Mouse (Mus musculus) midbrain, embryonic 13.5 days (tissue): ENCODE data around the gene Olfr869. TPM values are rescaled to one million over a fixed set of nuclear protein-coding genes. Genes with fewer than 3 reads are reported as not detected.

ENCODE experiments used
- ATAC-seq: fragments of 200-750 bp; cut with Nextera tagmentation; 2 replicates; pipeline ENCODE4 v1.8.0; 2017; ENCODE audit warnings: mild to moderate bottlenecking, moderate TSS enrichment, moderate library complexity
- H3K27ac ChIP-seq: fragments of 300-500 bp; sonication (generic); 2 replicates; pipeline ENCODE4 v1.5.1; 2015; ENCODE audit warnings: inconsistent platforms, mild to moderate bottlenecking, moderate library complexity
- H3K27me3 ChIP-seq: fragments of 300-500 bp; sonication (generic); 2 replicates; pipeline ENCODE4 v1.6.1; 2015; ENCODE audit warnings: mild to moderate bottlenecking, inconsistent platforms
- H3K36me3 ChIP-seq: fragments of 300-500 bp; sonication (generic); 2 replicates; pipeline ENCODE4 v1.6.1; 2015; ENCODE audit warnings: mild to moderate bottlenecking, inconsistent platforms
- H3K4me1 ChIP-seq: fragments of 300-500 bp; sonication (generic); replicated peaks from 2 replicates; pipeline ENCODE4 v1.6.1; 2015; ENCODE audit warnings: inconsistent platforms
- H3K4me2 ChIP-seq: fragments of 300-500 bp; sonication (generic); replicated peaks from 2 replicates; pipeline ENCODE4 v1.6.1; 2015; ENCODE audit warnings: moderate library complexity, mild to moderate bottlenecking, inconsistent platforms
- H3K4me3 ChIP-seq: fragments of 300-500 bp; sonication (generic); replicated peaks from 2 replicates; pipeline ENCODE4 v1.5.1; 2015; ENCODE audit warnings: mild to moderate bottlenecking, inconsistent platforms
- H3K9ac ChIP-seq: fragments of 300-500 bp; sonication (generic); replicated peaks from 2 replicates; pipeline ENCODE4 v1.6.1; 2015; ENCODE audit warnings: mild to moderate bottlenecking, inconsistent platforms
- H3K9me3 ChIP-seq: fragments of 300-500 bp; sonication (generic); 2 replicates; pipeline ENCODE4 v1.6.1; 2016; ENCODE audit warnings: mild to moderate bottlenecking, inconsistent platforms
- WGBS: fragments of 180-500 bp; shearing (Covaris S2); methylation state at CpG from one replicate; pipeline ENCODE4 v1.1.7; 2015; 5-methylcytosine and 5-hydroxymethylcytosine counted together
- polyA plus RNA-seq: library from polyadenylated mRNA; unstranded; fragments of >200 nt; fragmentation: Nextera tagmentation; extraction: Ambion mirVana; gene quantifications from 2 replicates; pipeline ENCODE4 v1.2.1, GENCODE M21; 2015

Gene Olfr869
- polyA plus RNA-seq = not detected in 2 replicates

GRCm38 (mm10) chr9:20128709-20129108 is at the start of gene Olfr869:
Olfr869 (plus strand) TSS chr9:20129009.
- ATAC-seq = no peak

GRCm38 (mm10) chr9:20098326-20098725 is 30.5 kb upstream of the Olfr869 start, which contains the start of gene Olfr868:
Olfr868 (plus strand) TSS chr9:20098626.
- Histone ChIP-seq H3K9me3 (peaks cover 6% of the 10 kb centered on the region), H3K4me1 (no peaks in the 10 kb centered on the region), H3K4me2 (no peak within 1 kb of the TSS), H3K36me3 (no peaks in the 10 kb centered on the region), H3K27me3 (no peaks in the 10 kb centered on the region), H3K4me3 (no peak within 1 kb of the TSS), H3K27ac (no peak within 1 kb of the TSS), H3K9ac (no peak within 1 kb of the TSS)
- no peak for ATAC-seq
- 42% methylated on average over 2 of the region's 2 CpGs for WGBS

More at GRCm38 (mm10) chr9:20128709-20129108, at the start of gene Olfr869:
- H3K9ac ChIP-seq = no peak within 1 kb of the TSS
- H3K9me3 ChIP-seq = peaks cover 7% of the 10 kb centered on the region; the same call in 1 of the 2 replicates
- H3K4me3 ChIP-seq = no peak within 1 kb of the TSS
- no peaks in the 10 kb centered on the region for H3K27me3 ChIP-seq
- no peak within 1 kb of the TSS for H3K27ac ChIP-seq
- no peaks in the 10 kb centered on the region for H3K36me3 ChIP-seq
- WGBS = 85% methylated on average over 2 of the region's 2 CpGs
- H3K4me2 ChIP-seq = no peak within 1 kb of the TSS
- no peaks in the 10 kb centered on the region for H3K4me1 ChIP-seq

GRCm38 (mm10) chr9:20149706-20150105 is 20.9 kb downstream of the Olfr869 start:
- 91% methylated on average over 3 of the region's 3 CpGs for WGBS
- no peak for ATAC-seq
- Histone ChIP-seq H3K27me3 (no peaks in the 10 kb centered on the region), H3K27ac (no peak overlapping the region), H3K4me3 (no peak overlapping the region), H3K9me3 (peaks cover 48% of the 10 kb centered on the region), H3K4me2 (no peak overlapping the region), H3K9ac (no peak overlapping the region), H3K36me3 (no peaks in the 10 kb centered on the region), H3K4me1 (no peaks in the 10 kb centered on the region)

- H3K4me2 ChIP-seq = no peak within 1 kb of the TSS
- H3K9ac ChIP-seq = no peak within 1 kb of the TSS
- no peaks in the 10 kb centered on the region for H3K4me1 ChIP-seq
- no peak within 1 kb of the TSS for H3K27ac ChIP-seq
- H3K27me3 ChIP-seq = no peaks in the 10 kb centered on the region
- H3K4me3 ChIP-seq = no peak within 1 kb of the TSS
- 77% methylated on average over 2 of the region's 2 CpGs for WGBS
- ATAC-seq = no peak
- peaks cover 14% of the 10 kb centered on the region for H3K9me3 ChIP-seq
- H3K36me3 ChIP-seq = no peaks in the 10 kb centered on the region
Observed at GRCm38 (mm10) chr9:20173957-20174356, 45.1 kb downstream of the Olfr869 start, which contains the start of gene Olfr870. Olfr870 (minus strand) TSS chr9:20174057.

- Histone ChIP-seq H3K27ac (no peak overlapping the region), H3K9me3 (peaks cover 35% of the 10 kb centered on the region; the same call in 1 of the 2 replicates), H3K4me2 (no peak overlapping the region), H3K4me3 (no peak overlapping the region), H3K9ac (no peak overlapping the region), H3K36me3 (no peaks in the 10 kb centered on the region), H3K4me1 (no peaks in the 10 kb centered on the region), H3K27me3 (no peaks in the 10 kb centered on the region)
- 73% methylated on average over 5 of the region's 5 CpGs for whole genome bisulfite sequencing
- ATAC-seq = no peak
Observed at GRCm38 (mm10) chr9:20179463-20179862, 50.7 kb downstream of the Olfr869 start.

Other genes with a start within 250 kb of the Olfr869 start
- gene Olfr862, start 241.0 kb upstream of the Olfr869 start, polyA plus RNA-seq = not detected in 2 replicates
- gene Olfr77, start 212.1 kb upstream of the Olfr869 start, polyA plus RNA-seq = 0.15 and 0.21 TPM in 2 replicates
- not detected in 2 replicates for gene Olfr866, start 101.0 kb upstream of the Olfr869 start, polyA plus RNA-seq
- gene Olfr867, start 71.4 kb upstream of the Olfr869 start, polyA plus RNA-seq = not detected in 2 replicates
- not detected in 2 replicates for gene Olfr868, start 30.4 kb upstream of the Olfr869 start, polyA plus RNA-seq
- not detected in 2 replicates for gene Olfr870, start 45.0 kb downstream of the Olfr869 start, polyA plus RNA-seq
- not detected in 2 replicates for gene Olfr871, start 83.2 kb downstream of the Olfr869 start, polyA plus RNA-seq
- gene Olfr872, start 108.1 kb downstream of the Olfr869 start, polyA plus RNA-seq = not detected in 2 replicates
- not detected in 2 replicates for gene Olfr39, start 153.3 kb downstream of the Olfr869 start, polyA plus RNA-seq
- gene Olfr873, start 169.5 kb downstream of the Olfr869 start, polyA plus RNA-seq = not detected in 2 replicates
- 0.13 TPM in 1 of 2 replicates, not detected in the other for gene Olfr18, start 207.1 kb downstream of the Olfr869 start, polyA plus RNA-seq